Mouse (Mus musculus): ENCODE data around the gene Apoh.

GRCm38 (mm10) chr11:108447148-108447547 lies 104.0 kb downstream of the Apoh start:
- TF ChIP-seq CTCF (IDR thresholded peaks at IDR 0.05; ENCODE audit: control insufficient read depth, insufficient read depth, insufficient read length) (no peak), MAX (IDR thresholded peaks at IDR 0.05) (no peak), MYOD1 (IDR thresholded peaks at IDR 0.05; ENCODE audit: control insufficient read depth, insufficient read length, low read depth) (no peak)
